Mouse (Mus musculus) liver, embryonic 12.5 days (tissue): ENCODE data around the gene Arsk. TPM values are rescaled to one million over a fixed set of nuclear protein-coding genes. Genes with fewer than 3 reads are reported as not detected.

Source experiments
- ATAC-seq: fragments of 200-750 bp; cut with Nextera tagmentation; 2 replicates; pipeline ENCODE4 v1.8.0; 2017; ENCODE audit warnings: moderate number of reproducible peaks, mild to moderate bottlenecking, moderate library complexity
- H3K27ac ChIP-seq: fragments of 300-500 bp; sonication (generic); 2 replicates; pipeline ENCODE4 v1.5.1; 2016; ENCODE audit warnings: mild to moderate bottlenecking
- H3K27me3 ChIP-seq: fragments of 300-500 bp; sonication (generic); replicated peaks from 2 replicates; pipeline ENCODE4 v1.6.1; 2016; ENCODE audit warnings: mild to moderate bottlenecking, moderate library complexity
- H3K36me3 ChIP-seq: fragments of 300-500 bp; sonication (generic); 2 replicates; pipeline ENCODE4 v1.6.1; 2016; ENCODE audit warnings: mild to moderate bottlenecking, moderate library complexity
- H3K4me1 ChIP-seq: fragments of 300-500 bp; sonication (generic); 2 replicates; pipeline ENCODE4 v1.6.1; 2016
- H3K4me2 ChIP-seq: fragments of 300-500 bp; sonication (generic); 2 replicates; pipeline ENCODE4 v1.6.1; 2016; ENCODE audit warnings: mild to moderate bottlenecking, moderate library complexity
- H3K4me3 ChIP-seq: fragments of 300-500 bp; sonication (generic); 2 replicates; pipeline ENCODE4 v1.5.1; 2016; ENCODE audit warnings: mild to moderate bottlenecking, moderate library complexity
- H3K9ac ChIP-seq: fragments of 300-500 bp; sonication (generic); 2 replicates; pipeline ENCODE4 v1.6.1; 2016; ENCODE audit warnings: mild to moderate bottlenecking, moderate library complexity
- H3K9me3 ChIP-seq: fragments of 300-500 bp; sonication (generic); replicated peaks from 2 replicates; pipeline ENCODE4 v1.6.1; 2016; ENCODE audit warnings: mild to moderate bottlenecking, moderate library complexity
- WGBS: fragments of 180-500 bp; shearing (Covaris S2); methylation state at CpG from one replicate; pipeline ENCODE4 v1.1.7; 2016; ENCODE audit not compliant: insufficient replicate concordance; 5-methylcytosine and 5-hydroxymethylcytosine counted together
- polyA plus RNA-seq: library from polyadenylated mRNA; unstranded; fragments of >200 nt; fragmentation: Nextera tagmentation; extraction: Ambion mirVana; gene quantifications from 2 replicates; pipeline ENCODE4 v1.2.1, GENCODE M21; 2016

The Arsk gene
- polyA plus RNA-seq: 2.8 and 3.3 TPM in 2 replicates

DNA sequence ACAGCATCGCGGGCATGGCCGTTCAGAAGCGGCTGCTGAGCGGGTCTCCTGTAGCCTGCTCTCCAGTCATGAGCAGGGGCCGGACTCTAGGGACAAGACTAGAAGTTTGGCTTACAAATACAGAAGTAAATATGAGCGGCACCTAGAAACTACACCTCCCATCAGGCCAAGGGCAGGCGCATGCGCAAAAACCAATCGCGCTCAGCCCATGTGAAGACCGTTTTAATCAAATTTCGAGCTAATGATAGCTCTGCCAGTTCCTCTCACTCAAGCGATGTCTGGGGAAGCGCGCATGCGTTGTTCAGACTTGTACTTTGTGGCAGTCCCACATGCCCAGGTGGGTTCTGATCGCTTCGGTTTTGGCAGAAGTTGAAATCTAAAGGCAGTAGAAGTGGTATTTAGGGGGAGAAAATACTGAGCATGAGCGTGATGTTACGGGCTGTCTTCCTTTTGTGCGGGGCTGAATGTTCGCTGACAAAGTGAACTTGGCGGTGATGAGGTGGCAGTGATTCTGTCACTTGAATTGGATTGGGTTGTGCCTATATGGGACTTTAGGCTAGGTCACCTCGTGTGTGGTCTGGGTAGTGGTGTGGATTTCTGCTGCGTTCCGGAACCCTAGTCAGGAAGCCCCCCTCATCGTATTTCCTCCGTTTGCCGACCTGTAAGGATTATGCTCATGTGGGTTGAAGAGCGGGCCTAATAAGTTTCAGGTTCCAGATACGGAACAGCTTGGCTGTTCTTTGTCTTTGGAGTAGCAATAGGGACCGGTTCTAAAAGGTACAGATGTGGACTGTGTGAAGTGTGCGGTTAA is at the start of gene Arsk, which contains the start of gene Ttc37:
Gene Arsk (minus strand): TSS at position 168 of the 811 bp plus-strand sequence.
Gene Ttc37 (plus strand): TSS at position 242 of the 811 bp plus-strand sequence.
- Histone ChIP-seq H3K9me3 (no peaks in the 10 kb centered on the region), H3K4me2 (peak within 1 kb of the TSS; percentile 80), H3K27ac (peak within 1 kb of the TSS; percentile 90), H3K4me3 (peak within 1 kb of the TSS; percentile 90), H3K9ac (peak within 1 kb of the TSS; percentile 83), H3K27me3 (no peaks in the 10 kb centered on the region), H3K36me3 (peaks cover 8% of the 10 kb centered on the region), H3K4me1 (peaks cover 24% of the 10 kb centered on the region; the same call in 1 of the 2 replicates)
- under 1% methylated on average over 34 of the region's 34 CpGs for WGBS
- peak; percentile 98 for ATAC-seq

DNA sequence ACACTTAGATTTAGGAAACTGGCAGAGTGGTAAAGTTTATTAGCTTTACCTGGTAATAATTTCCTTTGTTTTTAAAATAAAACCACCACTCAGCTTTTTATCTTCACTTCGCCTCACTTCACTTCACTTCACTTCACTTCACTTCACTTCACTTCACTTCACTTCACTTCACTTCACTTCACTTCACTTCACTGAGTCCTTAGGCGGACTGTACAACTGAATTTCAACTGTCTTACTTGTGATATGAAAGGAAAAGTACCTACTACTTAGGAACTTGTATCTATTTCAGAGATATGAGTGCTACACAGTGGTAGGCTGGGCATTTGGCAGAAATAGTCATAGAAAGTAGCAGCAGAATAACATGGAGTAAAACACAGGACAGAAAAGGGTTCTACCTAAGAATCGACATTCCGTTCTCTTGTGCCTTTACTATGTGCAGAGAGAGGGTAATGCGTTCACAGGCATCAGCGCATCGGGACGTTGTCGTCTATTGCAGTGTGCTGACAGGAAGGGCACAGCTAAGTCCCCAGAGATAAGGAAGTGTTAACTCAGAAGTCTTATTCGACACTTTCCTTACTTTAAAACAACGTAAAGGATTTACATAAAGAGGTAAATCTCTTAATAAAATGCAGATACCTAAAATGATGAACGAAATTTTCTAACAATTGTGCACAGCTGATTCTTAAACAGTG is 42.8 kb upstream of the Arsk start:
- Histone ChIP-seq H3K4me1 (no peaks in the 10 kb centered on the region), H3K9me3 (no peaks in the 10 kb centered on the region), H3K27ac (no peak overlapping the region), H3K9ac (no peak overlapping the region), H3K4me3 (no peak overlapping the region), H3K36me3 (peaks cover 46% of the 10 kb centered on the region), H3K27me3 (no peaks in the 10 kb centered on the region), H3K4me2 (no peak overlapping the region)
- WGBS: 68% methylated on average over 12 of the region's 12 CpGs
- ATAC-seq: no peak

DNA sequence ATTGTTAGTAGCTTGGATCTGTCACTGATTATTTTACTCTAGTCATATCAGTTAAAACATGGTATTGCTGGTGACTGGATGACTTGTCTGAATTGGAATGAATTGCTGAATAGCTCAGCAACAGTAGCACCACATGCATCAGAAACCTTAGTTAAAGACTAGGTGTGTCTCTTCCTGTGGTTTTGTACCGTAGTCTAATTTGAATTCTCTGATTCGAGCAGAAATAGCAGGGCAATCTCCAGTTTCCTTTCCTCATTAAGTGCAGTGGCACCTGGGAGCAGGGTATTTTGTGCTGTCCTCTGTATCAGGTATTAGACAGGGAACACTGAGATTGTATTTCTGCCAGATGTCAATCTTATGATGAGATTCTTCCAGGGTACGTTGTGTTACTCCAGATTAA is 40.4 kb upstream of the Arsk start:
- Histone ChIP-seq H3K27ac (no peak overlapping the region), H3K4me1 (no peaks in the 10 kb centered on the region), H3K4me2 (no peak overlapping the region), H3K9ac (no peak overlapping the region), H3K4me3 (no peak overlapping the region), H3K9me3 (no peaks in the 10 kb centered on the region), H3K36me3 (peaks cover 61% of the 10 kb centered on the region), H3K27me3 (no peaks in the 10 kb centered on the region)
- ATAC-seq: no peak
- 64% methylated on average over 3 of the region's 3 CpGs for WGBS

DNA sequence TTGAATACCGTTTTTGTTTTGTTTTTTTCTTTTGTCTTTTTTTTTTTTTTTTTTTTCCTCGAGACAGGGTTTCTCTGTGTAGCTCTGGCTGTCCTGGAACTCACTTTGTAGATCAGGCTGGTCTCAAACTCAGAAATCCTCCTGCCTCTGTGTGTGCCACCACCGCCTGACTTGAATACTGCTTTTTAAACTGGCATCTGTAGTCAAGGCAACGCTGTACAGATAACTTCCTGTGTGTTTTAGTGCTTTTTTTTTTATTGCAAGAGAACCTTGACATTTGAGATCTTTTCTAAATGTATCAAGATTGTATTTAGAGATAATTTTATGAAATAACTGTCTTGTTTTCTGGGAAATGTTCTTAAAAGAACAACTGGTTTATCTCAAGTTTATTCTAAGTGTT is 34.0 kb upstream of the Arsk start:
- no peak overlapping the region for H3K4me3 ChIP-seq
- H3K4me1 ChIP-seq: no peaks in the 10 kb centered on the region
- 73% methylated on average over 4 of the region's 4 CpGs for WGBS
- no peak overlapping the region for H3K27ac ChIP-seq
- H3K27me3 ChIP-seq: no peaks in the 10 kb centered on the region
- ATAC-seq: no peak
- H3K4me2 ChIP-seq: no peak overlapping the region
- H3K36me3 ChIP-seq: peaks cover 74% of the 10 kb centered on the region
- H3K9ac ChIP-seq: no peak overlapping the region
- H3K9me3 ChIP-seq: no peaks in the 10 kb centered on the region

DNA sequence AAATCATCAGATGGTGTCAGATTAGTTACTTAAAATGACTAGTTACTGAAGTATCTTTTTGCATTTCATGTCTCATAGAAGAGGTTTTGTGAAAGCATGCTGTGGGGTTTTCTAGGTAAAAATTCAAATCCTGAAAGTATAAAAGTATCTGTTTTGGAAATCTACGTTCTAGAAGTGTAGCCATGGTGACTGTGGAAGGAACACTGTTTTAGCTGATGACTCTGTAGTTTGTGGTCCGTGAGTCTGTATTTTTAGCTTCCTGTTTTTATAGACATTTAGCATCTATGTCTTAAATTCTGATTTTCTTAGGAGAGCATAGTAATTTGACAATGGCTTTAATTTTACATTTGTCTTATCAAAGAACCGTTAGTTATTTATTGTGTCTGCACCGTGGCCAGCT is 30.3 kb upstream of the Arsk start:
- Histone ChIP-seq H3K36me3 (peaks cover 82% of the 10 kb centered on the region), H3K9ac (no peak overlapping the region), H3K27ac (no peak overlapping the region), H3K4me2 (no peak overlapping the region), H3K27me3 (no peaks in the 10 kb centered on the region), H3K4me1 (no peaks in the 10 kb centered on the region), H3K9me3 (no peaks in the 10 kb centered on the region), H3K4me3 (no peak overlapping the region)
- no peak for ATAC-seq
- WGBS: 76% methylated on average over 4 of the region's 4 CpGs

DNA sequence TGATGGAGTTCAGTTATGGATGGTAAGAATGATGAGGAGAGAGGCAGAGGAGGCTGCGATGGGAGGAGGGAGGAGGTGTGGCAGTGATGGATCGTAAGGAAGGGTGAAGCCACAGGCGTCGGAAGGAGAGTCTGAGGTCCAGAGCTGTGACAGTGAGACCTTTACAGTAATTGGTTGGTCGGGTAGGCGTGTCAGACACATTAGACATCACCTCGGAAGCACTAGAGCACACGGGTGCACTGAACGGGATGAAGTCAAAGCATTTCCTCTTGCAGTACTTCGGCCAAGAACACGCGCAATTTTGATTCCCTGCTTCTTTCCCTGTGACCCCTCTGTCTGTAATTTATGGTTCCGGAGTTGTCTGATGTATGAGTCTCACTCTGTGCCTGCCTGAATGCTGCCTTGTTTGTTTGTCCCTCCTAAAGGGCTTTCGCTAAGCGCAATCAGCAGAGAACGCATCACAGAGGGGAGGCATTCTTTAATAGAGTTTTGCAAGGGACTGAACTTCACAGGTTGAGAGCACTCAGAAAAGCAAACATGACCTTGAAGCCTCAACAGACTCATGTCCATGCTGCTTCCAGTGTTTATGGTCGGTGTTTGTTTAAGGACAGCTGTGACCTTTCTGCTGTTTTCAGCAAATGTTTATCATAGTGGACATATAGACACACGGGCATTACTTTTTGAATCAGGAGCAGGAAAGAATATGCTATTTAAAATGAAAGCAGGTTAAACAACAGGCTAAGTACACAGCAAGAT is 10.8 kb upstream of the Arsk start:
- Histone ChIP-seq H3K4me2 (no peak overlapping the region), H3K9me3 (no peaks in the 10 kb centered on the region), H3K9ac (no peak overlapping the region), H3K36me3 (peaks cover 54% of the 10 kb centered on the region), H3K27me3 (no peaks in the 10 kb centered on the region), H3K27ac (no peak overlapping the region), H3K4me1 (no peaks in the 10 kb centered on the region), H3K4me3 (no peak overlapping the region)
- ATAC-seq: peak; percentile 44; the same call in 1 of the 2 replicates
- WGBS: 81% methylated on average over 18 of the region's 18 CpGs

DNA sequence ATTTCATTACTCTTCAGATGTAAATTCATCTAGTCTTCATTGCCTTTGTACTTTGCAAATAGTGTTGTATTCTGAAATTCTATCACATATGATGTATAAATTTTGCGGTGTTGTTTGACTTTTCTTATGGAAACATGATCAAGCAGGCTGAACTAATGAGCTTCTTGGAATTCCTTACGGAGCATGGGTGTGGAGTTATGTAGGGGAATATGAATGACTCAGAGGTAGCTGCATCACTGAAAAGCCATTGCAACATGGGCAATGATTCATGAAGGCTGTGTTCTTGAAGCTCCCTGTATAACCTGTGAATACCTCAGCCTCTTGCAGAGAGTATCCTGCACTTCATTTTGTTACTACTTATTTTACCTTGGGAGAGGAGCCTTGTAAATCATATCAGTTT is 3.5 kb upstream of the Arsk start:
- Histone ChIP-seq H3K36me3 (peaks cover 8% of the 10 kb centered on the region), H3K27me3 (no peaks in the 10 kb centered on the region), H3K4me2 (no peak overlapping the region), H3K9ac (no peak overlapping the region), H3K9me3 (no peaks in the 10 kb centered on the region), H3K27ac (no peak overlapping the region), H3K4me1 (peaks cover 18% of the 10 kb centered on the region; the same call in 1 of the 2 replicates), H3K4me3 (no peak overlapping the region)
- 87% methylated on average over 2 of the region's 2 CpGs for WGBS
- ATAC-seq: no peak

DNA sequence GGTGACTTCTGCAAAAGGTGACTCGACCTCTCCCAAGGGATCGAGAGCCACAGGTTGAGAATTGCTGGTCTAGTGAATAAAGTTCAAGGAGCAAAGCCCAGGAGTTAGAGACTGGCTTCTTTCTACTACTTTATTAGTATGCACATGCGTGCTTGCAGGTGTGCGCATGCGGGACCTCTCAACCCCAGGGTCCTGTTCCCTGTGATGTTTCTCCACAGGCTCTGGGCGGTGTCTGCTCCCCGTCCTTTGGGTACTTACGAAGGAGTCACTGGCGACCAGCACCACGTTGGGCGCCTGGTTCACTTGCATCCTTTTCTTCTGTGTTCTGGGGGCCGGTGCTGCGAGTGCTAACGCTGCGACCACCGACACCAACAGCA is 356 bp downstream of the Arsk start:
- 4% methylated on average over 16 of the region's 16 CpGs for WGBS
- ATAC-seq: peak; percentile 83
- H3K4me3 ChIP-seq: peak overlapping the region; percentile 90

DNA sequence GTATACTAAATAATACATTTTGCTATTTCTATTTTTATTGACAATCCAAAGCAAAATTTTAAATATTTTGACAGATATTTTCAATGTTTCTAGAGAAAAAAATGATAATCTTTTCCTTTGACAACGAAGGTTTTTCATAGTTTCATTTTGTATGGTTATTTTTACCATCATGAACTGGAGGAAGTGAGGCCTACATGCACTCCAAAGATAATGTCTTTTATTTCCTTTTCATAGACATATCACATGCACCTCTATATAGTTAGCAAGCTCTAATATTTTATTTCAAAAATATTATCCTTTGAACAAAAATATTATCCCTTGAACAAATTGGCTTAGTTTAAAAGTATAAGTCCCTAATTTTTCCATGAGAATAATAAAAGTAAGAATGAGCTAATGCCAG is 24.1 kb downstream of the Arsk start:
- H3K27me3 ChIP-seq: no peaks in the 10 kb centered on the region
- no peaks in the 10 kb centered on the region for H3K4me1 ChIP-seq
- no peak overlapping the region for H3K4me3 ChIP-seq
- no peaks in the 10 kb centered on the region for H3K9me3 ChIP-seq
- no peak overlapping the region for H3K4me2 ChIP-seq
- 29% methylated on average over 1 of the region's 1 CpGs for WGBS
- H3K27ac ChIP-seq: no peak overlapping the region
- H3K36me3 ChIP-seq: no peaks in the 10 kb centered on the region
- H3K9ac ChIP-seq: no peak overlapping the region
- no peak for ATAC-seq

More for the DNA sequence above, 356 bp downstream of the Arsk start:
- H3K4me2 ChIP-seq: peak overlapping the region; percentile 80
- H3K36me3 ChIP-seq: peaks cover 4% of the 10 kb centered on the region
- no peaks in the 10 kb centered on the region for H3K27me3 ChIP-seq
- no peaks in the 10 kb centered on the region for H3K9me3 ChIP-seq
- peaks cover 24% of the 10 kb centered on the region; the same call in 1 of the 2 replicates for H3K4me1 ChIP-seq
- H3K9ac ChIP-seq: peak overlapping the region; percentile 83
- peak overlapping the region; percentile 90 for H3K27ac ChIP-seq

DNA sequence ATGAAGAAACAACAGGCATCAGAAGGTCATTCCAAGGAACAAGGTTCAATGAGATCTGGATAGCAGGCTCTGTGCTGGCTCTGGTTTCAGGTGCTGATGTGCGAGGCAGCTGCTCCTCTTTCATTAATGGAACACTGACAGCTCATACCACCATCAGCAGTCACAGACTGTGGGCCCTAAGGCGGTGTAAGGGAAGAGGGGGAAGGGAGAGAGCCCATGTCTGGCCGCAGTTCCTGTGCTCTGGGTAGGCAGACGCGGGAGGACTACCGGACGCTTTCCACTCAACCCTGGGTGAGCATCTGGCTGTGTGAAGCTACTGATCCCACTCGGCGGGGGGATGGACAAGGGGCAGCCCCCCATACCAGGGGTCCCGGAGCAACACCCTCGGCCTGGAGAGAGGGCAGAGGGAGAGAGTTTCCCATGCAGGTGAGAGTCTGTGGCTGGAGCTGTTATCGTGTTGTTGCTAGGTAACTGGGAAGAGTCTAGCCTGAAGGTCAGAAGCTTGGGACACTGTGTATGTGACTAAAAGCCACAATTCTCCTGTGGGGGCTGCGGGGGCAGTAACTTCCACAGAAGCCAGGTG is 34.0 kb downstream of the Arsk start:
- H3K36me3 ChIP-seq: peaks cover 24% of the 10 kb centered on the region
- no peak overlapping the region for H3K27ac ChIP-seq
- WGBS: 86% methylated on average over 13 of the region's 13 CpGs
- no peak for ATAC-seq
- no peaks in the 10 kb centered on the region for H3K9me3 ChIP-seq
- H3K4me2 ChIP-seq: no peak overlapping the region
- H3K9ac ChIP-seq: no peak overlapping the region
- no peak overlapping the region for H3K4me3 ChIP-seq
- no peaks in the 10 kb centered on the region for H3K4me1 ChIP-seq
- H3K27me3 ChIP-seq: no peaks in the 10 kb centered on the region

DNA sequence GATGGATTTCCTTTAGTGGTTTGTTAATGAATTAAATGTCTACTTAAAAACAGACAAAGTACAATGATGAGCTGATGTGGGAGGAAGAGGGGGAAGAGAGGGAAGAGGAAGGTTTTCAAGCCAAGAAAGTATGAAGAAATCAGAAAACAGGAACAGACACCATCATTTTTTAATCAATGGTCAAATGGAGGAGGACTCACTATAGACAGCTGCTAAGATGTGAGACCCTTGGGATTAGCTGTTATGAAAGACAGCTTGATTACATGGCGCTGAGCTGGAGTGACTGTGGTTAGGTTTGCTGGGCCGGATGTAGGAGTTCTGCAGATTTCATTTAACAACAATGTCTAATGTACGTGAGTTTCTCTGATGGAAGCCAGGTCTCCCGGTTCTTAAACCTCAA is 34.9 kb downstream of the Arsk start:
- WGBS: 82% methylated on average over 4 of the region's 4 CpGs
- peaks cover 24% of the 10 kb centered on the region for H3K36me3 ChIP-seq

More for the DNA sequence above, 34.9 kb downstream of the Arsk start:
- H3K4me1 ChIP-seq: no peaks in the 10 kb centered on the region
- no peak overlapping the region for H3K4me3 ChIP-seq
- no peak overlapping the region for H3K27ac ChIP-seq
- no peaks in the 10 kb centered on the region for H3K9me3 ChIP-seq
- no peak for ATAC-seq
- H3K27me3 ChIP-seq: no peaks in the 10 kb centered on the region
- no peak overlapping the region for H3K9ac ChIP-seq
- H3K4me2 ChIP-seq: no peak overlapping the region
